Mouse (Mus musculus) megakaryocyte, embryonic 14.5 days (primary cell): Measurements from ENCODE around the gene Zc3h18. TPM values are rescaled to one million over a fixed set of nuclear protein-coding genes. Genes with fewer than 3 reads are reported as not detected.

ENCODE experiments used
- H3K27me3 ChIP-seq: replicated peaks from 2 replicates; pipeline ENCODE3; 2012; ENCODE audit warnings: inconsistent platforms
- H3K36me3 ChIP-seq: replicated peaks from 2 replicates; pipeline ENCODE3; 2012; ENCODE audit warnings: low read length, inconsistent platforms, mixed read lengths
- H3K4me1 ChIP-seq: 2 replicates; pipeline ENCODE4 v1.6.1; 2012; ENCODE audit warnings: inconsistent platforms
- H3K4me3 ChIP-seq: replicated peaks from 2 replicates; pipeline ENCODE3; 2012; ENCODE audit warnings: moderate library complexity, mild to moderate bottlenecking, inconsistent platforms
- H3K9me3 ChIP-seq: 2 replicates; pipeline ENCODE4 v1.6.1; 2012; ENCODE audit warnings: inconsistent platforms
- FLI1 ChIP-seq: IDR thresholded peaks from 2 replicates; pipeline ENCODE4 v1.6.1; 2012; ENCODE audit warnings: low read length, inconsistent platforms, mixed read lengths
- GATA1 ChIP-seq: IDR thresholded peaks from 3 replicates; pipeline ENCODE4 v1.6.1; 2012; ENCODE audit warnings: mixed read lengths, low read length, inconsistent platforms, borderline replicate concordance
- polyA plus RNA-seq: library from polyadenylated mRNA; stranded (reverse); fragments of >175 nt; gene quantifications from 2 replicates; pipeline ENCODE4 v1.2.3, GENCODE M21; 2012; ENCODE audit warnings: low replicate concordance; ENCODE audit not compliant: insufficient read depth

Zc3h18 gene
- polyA plus RNA-seq, 1 experiment: 80.4 TPM

DNA sequence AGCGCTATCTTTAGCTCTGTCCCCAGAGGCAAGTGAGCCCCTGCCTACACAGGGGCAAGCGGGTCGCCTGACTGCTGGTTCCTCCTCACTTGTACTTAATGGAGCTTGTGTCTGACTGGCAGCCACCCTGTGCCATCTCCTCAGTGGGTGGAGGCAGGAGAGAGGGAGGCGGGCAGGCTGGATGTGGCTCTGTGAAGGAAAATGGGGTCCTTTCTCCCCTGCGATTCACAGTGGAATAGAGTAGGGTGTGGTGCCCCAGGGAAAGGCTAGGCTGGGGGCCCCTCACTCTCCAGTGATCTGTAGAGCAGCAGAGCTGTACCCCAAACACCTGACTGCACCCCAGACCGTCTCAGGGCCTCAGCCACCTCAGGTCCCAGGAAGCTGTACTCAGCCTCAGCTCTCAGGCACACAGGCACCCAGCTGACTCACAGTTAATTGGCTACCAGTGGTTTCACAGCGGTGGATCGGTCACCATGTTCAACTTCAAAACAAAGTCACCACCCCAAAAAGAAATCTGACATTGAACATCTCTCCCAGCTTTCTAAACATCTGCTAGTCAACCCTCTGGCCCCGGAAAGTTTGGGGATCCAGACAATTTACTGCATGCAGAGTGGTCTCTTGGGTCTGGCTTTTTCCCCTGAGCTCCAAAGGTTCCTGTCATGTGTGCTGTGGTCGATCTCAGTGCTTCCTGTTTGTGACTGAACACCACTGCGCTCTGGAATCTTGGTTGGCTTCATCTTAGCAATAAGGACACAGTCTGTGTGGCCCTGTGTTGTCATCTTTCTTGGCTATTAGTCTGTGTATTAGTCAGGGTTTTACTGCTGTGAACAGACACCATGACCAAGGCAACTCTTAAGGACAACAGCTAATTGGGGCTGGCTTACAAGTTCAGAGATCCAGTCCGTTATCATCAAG lies 31.0 kb upstream of the Zc3h18 start:
- peaks cover 17% of the 10 kb centered on the region for H3K36me3 ChIP-seq
- no peak for TF ChIP-seq FLI1
- TF ChIP-seq GATA1: no peak
- H3K4me3 ChIP-seq: peak overlapping the region; percentile 82
- H3K9me3 ChIP-seq: no peaks in the 10 kb centered on the region
- H3K4me1 ChIP-seq: peaks cover 100% of the 10 kb centered on the region
- H3K27me3 ChIP-seq: no peaks in the 10 kb centered on the region

DNA sequence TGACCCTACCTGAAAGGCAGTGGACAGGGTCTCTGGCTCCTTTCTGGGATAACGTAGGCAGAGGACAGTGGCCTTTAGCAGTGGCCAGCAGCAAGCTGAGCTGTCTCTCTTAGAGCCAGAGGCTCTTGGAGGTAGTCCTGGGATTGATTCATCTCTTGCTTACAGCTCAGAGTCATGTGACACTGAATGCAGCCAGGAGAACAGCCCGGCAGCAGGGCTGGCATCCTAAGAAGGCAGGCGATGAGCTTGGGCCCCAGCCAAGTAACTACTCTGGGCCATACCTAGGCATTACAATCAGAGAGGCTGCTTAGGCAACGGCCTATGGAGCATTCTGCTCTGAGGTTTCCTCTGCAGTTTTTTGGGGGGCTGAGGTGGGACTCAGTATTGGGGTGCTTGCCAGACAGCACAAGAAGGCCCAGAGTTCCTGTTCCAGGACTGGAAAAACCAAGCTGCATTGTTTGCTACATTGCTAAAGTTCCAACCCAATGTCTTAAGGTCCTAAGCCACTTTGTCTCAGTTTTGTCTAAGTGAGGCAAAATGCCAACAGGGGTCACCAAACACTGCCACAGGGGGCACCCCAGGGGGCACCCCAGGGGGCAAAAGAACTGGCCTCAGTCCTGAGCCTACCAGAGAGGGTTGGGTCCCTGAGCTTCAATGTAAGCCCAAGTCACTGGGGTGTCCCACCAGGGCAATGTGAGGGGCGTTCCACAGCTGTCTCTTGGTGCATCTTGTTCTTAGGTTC lies 28.4 kb upstream of the Zc3h18 start:
- H3K9me3 ChIP-seq: no peaks in the 10 kb centered on the region
- H3K27me3 ChIP-seq: no peaks in the 10 kb centered on the region
- no peak overlapping the region for H3K4me3 ChIP-seq
- H3K4me1 ChIP-seq: peaks cover 98% of the 10 kb centered on the region
- no peak for TF ChIP-seq GATA1
- no peak for TF ChIP-seq FLI1
- H3K36me3 ChIP-seq: no peaks in the 10 kb centered on the region

GRCm38 (mm10) chr8:122349357-122350297 lies 26.8 kb upstream of the Zc3h18 start:
- Histone ChIP-seq H3K4me1 (peaks cover 98% of the 10 kb centered on the region), H3K27me3 (peaks cover 4% of the 10 kb centered on the region), H3K36me3 (no peaks in the 10 kb centered on the region), H3K4me3 (peak overlapping the region; percentile 84), H3K9me3 (no peaks in the 10 kb centered on the region)
- TF ChIP-seq FLI1 (no peak), GATA1 (no peak)

DNA sequence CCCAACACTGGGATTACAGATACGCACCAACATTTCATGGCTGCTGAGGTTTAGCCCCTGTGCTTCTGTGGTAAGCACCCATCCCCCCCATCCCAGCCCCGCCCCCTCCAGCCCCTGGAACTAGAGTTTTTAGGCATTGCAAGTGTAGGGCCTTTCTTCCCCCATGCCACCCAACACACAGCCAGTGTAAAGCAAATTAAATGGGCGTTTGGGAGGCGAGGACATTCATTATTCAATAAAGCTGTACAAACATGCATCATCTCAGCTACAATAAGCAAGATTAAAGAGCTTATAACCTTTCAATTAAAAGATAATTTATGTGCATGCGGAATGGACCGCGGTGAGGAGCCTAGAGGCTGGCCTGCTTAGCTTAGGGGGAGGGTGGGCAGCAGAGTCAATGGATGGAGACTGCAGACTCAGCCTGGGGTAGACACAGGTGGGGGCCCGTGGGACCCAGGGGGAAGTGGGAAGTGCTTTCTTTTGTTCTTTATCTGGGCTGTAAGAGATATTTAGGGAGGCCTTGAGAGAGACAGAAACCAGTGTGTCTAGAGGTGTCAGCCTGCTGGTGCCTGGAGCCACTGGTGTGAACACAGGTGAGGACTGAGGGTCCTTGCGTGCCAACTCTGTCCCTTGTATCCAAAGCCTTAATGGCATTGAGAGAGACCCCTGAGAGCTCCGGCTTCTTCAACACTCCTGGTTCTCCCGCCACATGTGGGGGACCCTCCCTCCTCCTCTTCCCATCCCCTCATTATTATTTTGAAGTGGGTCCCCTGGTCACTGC lies 25.9 kb upstream of the Zc3h18 start:
- Histone ChIP-seq H3K36me3 (no peaks in the 10 kb centered on the region), H3K4me3 (no peak overlapping the region), H3K27me3 (peaks cover 4% of the 10 kb centered on the region), H3K4me1 (peaks cover 98% of the 10 kb centered on the region), H3K9me3 (no peaks in the 10 kb centered on the region)
- no peak for TF ChIP-seq GATA1
- TF ChIP-seq FLI1: no peak

GRCm38 (mm10) chr8:122354157-122354556 lies 22.3 kb upstream of the Zc3h18 start:
- Histone ChIP-seq H3K4me1 (peaks cover 98% of the 10 kb centered on the region), H3K27me3 (peaks cover 15% of the 10 kb centered on the region), H3K4me3 (no peak overlapping the region), H3K9me3 (no peaks in the 10 kb centered on the region), H3K36me3 (no peaks in the 10 kb centered on the region)
- no peak for TF ChIP-seq GATA1
- no peak for TF ChIP-seq FLI1

- H3K4me1 ChIP-seq: peaks cover 92% of the 10 kb centered on the region
- no peak for TF ChIP-seq FLI1
- TF ChIP-seq GATA1: no peak
- H3K4me3 ChIP-seq: peak overlapping the region; percentile 78
- H3K36me3 ChIP-seq: no peaks in the 10 kb centered on the region
- H3K27me3 ChIP-seq: peaks cover 23% of the 10 kb centered on the region
- H3K9me3 ChIP-seq: no peaks in the 10 kb centered on the region
Measured at GRCm38 (mm10) chr8:122355642-122356606, 20.5 kb upstream of the Zc3h18 start.

- H3K4me3 ChIP-seq: peak overlapping the region; percentile 53
- peaks cover 92% of the 10 kb centered on the region for H3K4me1 ChIP-seq
- H3K36me3 ChIP-seq: no peaks in the 10 kb centered on the region
- H3K27me3 ChIP-seq: peaks cover 34% of the 10 kb centered on the region
- H3K9me3 ChIP-seq: no peaks in the 10 kb centered on the region
- TF ChIP-seq GATA1 (no peak), FLI1 (no peak)
Measured at GRCm38 (mm10) chr8:122357202-122357601, 19.2 kb upstream of the Zc3h18 start.

DNA sequence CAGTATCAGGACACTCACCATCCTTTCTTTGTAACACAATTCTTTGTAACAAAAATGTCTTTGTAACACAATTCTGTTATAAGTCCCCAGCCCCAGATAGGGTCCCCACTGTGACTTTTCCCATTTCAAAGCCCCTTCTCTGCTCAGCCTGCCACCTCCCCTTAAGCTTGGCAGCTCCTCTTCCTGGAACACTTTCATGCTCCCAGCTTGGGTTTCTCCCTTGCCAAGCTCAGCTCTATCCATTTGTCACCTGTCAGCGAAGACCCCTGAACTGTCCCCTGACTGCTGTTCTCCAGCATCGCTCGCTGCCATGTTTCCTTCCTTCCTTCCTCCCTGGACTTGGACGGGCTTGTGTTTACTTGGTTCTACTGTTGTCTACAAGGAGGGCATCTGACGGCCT lies 18.8 kb upstream of the Zc3h18 start:
- H3K36me3 ChIP-seq: no peaks in the 10 kb centered on the region
- peaks cover 93% of the 10 kb centered on the region for H3K4me1 ChIP-seq
- no peaks in the 10 kb centered on the region for H3K9me3 ChIP-seq
- H3K4me3 ChIP-seq: peak overlapping the region; percentile 26
- peaks cover 38% of the 10 kb centered on the region for H3K27me3 ChIP-seq
- TF ChIP-seq FLI1 (no peak), GATA1 (no peak)
